Mouse (Mus musculus) lung, embryonic 16.5 days (tissue): Measurements from ENCODE around the gene Arl6ip1. TPM values are rescaled to one million over a fixed set of nuclear protein-coding genes. Genes with fewer than 3 reads are reported as not detected.
A peak's percentile ranks its signal among the peaks of the same experiment; 100 is the strongest.

Experiments
- ATAC-seq: fragments of 200-750 bp; cut with Nextera tagmentation; 2 replicates; pipeline ENCODE4 v1.8.0; 2017; ENCODE audit warnings: low read depth, mild to moderate bottlenecking, moderate library complexity
- H3K27ac ChIP-seq: fragments of 300-500 bp; sonication (generic); 2 replicates; pipeline ENCODE4 v1.5.1; 2014; ENCODE audit warnings: mild to moderate bottlenecking, control low read depth, low read length
- H3K27me3 ChIP-seq: fragments of 300-500 bp; sonication (generic); 2 replicates; pipeline ENCODE4 v1.6.1; 2014; ENCODE audit warnings: low read depth, low read length, mixed read lengths; ENCODE audit not compliant: control insufficient read depth, insufficient read depth
- H3K36me3 ChIP-seq: fragments of 300-500 bp; sonication (generic); 2 replicates; pipeline ENCODE4 v1.6.1; 2014; ENCODE audit warnings: low read length; ENCODE audit not compliant: control insufficient read depth, insufficient read depth
- H3K4me1 ChIP-seq: fragments of 300-500 bp; sonication (generic); replicated peaks from 2 replicates; pipeline ENCODE4 v1.6.1; 2014; ENCODE audit warnings: low read length, mixed read lengths; ENCODE audit not compliant: control insufficient read depth, insufficient read depth
- H3K4me2 ChIP-seq: fragments of 300-500 bp; sonication (generic); 2 replicates; pipeline ENCODE4 v1.6.1; 2014; ENCODE audit warnings: low read depth, low read length, control low read depth
- H3K4me3 ChIP-seq: fragments of 300-500 bp; sonication (generic); 2 replicates; pipeline ENCODE4 v1.5.1; 2014; ENCODE audit warnings: mild to moderate bottlenecking, low read length, control low read depth
- H3K9ac ChIP-seq: fragments of 300-500 bp; sonication (generic); 2 replicates; pipeline ENCODE4 v1.6.1; 2014; ENCODE audit warnings: low read length, control low read depth
- H3K9me3 ChIP-seq: fragments of 300-500 bp; sonication (generic); 2 replicates; pipeline ENCODE4 v1.6.1; 2016; ENCODE audit warnings: low read length; ENCODE audit not compliant: control insufficient read depth
- WGBS: fragments of 180-500 bp; shearing (Covaris S2); extraction: QIAGEN DNeasy Blood & Tissue Kit; methylation state at CpG from one replicate; pipeline ENCODE4 v1.1.7; 2014; 5-methylcytosine and 5-hydroxymethylcytosine counted together
- polyA plus RNA-seq: library from polyadenylated mRNA; unstranded; fragments of >200 nt; fragmentation: Nextera tagmentation; extraction: Ambion mirVana; gene quantifications from 2 replicates; pipeline ENCODE4 v1.2.1, GENCODE M21; 2015

Arl6ip1 gene
- polyA plus RNA-seq, 1 experiment from 2014 or later: 633 TPM

DNA sequence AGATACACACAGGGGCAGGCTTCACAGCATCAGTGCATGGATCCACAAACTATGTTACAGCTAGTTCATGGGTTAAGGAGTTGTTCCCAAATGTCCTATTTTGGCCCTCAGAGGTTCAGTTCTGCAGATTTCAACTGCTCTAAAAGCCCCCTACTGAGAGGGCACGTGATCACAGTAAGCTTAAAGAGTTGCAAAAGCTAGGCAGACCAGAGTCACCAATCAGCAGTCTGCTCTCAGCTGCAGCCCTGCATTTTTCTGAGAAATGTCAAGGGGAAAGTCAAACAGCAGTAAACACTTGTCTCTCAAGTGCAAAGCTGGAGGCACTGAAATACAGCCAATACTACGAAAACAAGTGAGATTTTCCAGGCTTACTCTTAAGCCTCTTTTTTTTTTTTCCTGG is 10.3 kb downstream of the Arl6ip1 start:
- H3K27ac ChIP-seq: peak overlapping the region; percentile 95
- peak; percentile 53 for ATAC-seq
- 45% methylated on average over 2 of the region's 2 CpGs for WGBS
- H3K9me3 ChIP-seq: no peaks in the 10 kb centered on the region
- H3K4me1 ChIP-seq: peaks cover 23% of the 10 kb centered on the region
- peak overlapping the region; percentile 34; the same call in 1 of the 2 replicates for H3K9ac ChIP-seq
- H3K36me3 ChIP-seq: peaks cover 46% of the 10 kb centered on the region
- no peak overlapping the region for H3K4me3 ChIP-seq
- H3K4me2 ChIP-seq: no peak overlapping the region
- no peaks in the 10 kb centered on the region for H3K27me3 ChIP-seq

DNA sequence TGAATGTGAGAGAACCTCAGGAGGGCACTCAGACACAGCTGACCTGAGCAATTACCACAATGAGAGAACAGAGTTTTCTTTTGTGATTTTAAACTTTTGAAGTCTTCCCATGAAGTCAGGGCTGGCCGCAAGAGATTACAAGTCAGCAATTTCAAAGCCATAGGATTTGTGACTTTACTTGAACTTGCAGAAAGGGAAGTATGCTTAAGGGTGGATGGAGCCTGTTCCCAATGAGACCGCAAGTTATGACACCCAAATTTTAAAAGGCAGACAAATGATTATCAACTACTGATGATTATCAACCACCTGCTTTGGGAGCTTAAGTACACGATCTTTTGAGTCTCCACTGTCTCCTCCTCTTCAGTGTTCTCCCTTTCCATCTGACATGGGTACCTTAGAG is 11.0 kb downstream of the Arl6ip1 start:
- H3K9ac ChIP-seq: no peak overlapping the region
- H3K9me3 ChIP-seq: no peaks in the 10 kb centered on the region
- H3K4me3 ChIP-seq: no peak overlapping the region
- H3K27me3 ChIP-seq: no peaks in the 10 kb centered on the region
- H3K4me1 ChIP-seq: peaks cover 31% of the 10 kb centered on the region
- no peak overlapping the region for H3K4me2 ChIP-seq
- peaks cover 45% of the 10 kb centered on the region for H3K36me3 ChIP-seq
- H3K27ac ChIP-seq: peak overlapping the region; percentile 80; the same call in 1 of the 2 replicates
- no peak for ATAC-seq
- 80% methylated on average over 3 of the region's 3 CpGs for WGBS

DNA sequence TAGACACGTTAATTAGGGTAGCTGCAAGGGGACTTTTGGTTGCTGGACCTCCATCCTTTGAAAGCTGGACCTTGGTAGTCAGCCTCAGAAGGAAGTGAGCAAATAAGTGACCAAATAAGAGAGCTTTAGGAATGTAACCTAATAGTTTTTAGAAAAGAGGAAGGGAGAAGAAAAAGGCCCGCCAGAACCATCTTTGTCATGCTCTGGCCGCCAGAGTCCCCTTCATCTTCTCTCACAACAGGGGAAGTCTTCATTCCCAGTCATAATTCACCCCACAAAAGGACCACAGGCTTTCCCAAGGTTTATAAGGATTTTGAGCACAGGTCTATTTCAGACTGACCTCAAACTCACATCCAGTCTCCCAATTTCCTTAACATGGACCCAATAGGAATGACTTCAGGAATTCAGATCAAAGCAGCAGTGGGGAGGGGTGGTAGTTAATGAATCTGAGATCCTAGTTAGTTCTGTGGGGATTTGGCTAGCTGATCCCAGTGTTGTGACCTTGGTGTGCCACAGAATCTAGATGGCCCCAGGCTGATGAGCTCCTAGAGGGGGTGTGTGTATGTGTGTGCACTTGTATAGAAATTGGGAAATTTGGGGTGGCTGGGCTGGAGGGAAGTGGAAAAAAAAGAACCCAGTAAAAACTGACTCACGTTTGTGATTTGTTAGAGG is 11.8 kb downstream of the Arl6ip1 start:
- H3K4me2 ChIP-seq: no peak overlapping the region
- no peaks in the 10 kb centered on the region for H3K9me3 ChIP-seq
- peaks cover 49% of the 10 kb centered on the region for H3K36me3 ChIP-seq
- WGBS: 42% methylated on average over 4 of the region's 4 CpGs
- H3K4me1 ChIP-seq: peaks cover 38% of the 10 kb centered on the region
- no peaks in the 10 kb centered on the region for H3K27me3 ChIP-seq
- peak overlapping the region; percentile 18 for H3K27ac ChIP-seq
- ATAC-seq: no peak
- no peak overlapping the region for H3K4me3 ChIP-seq
- H3K9ac ChIP-seq: no peak overlapping the region

GRCm38 (mm10) chr7:118116787-118117538 is 12.5 kb downstream of the Arl6ip1 start:
- ATAC-seq: 0 out of 2 replicates have a peak, but pooled peaks have one; percentile 1
- peak overlapping the region; percentile 18 for H3K27ac ChIP-seq
- H3K27me3 ChIP-seq: no peaks in the 10 kb centered on the region
- WGBS: 14% methylated on average over 8 of the region's 8 CpGs
- peak overlapping the region; percentile 89 for H3K4me3 ChIP-seq
- H3K4me1 ChIP-seq: peaks cover 43% of the 10 kb centered on the region
- peak overlapping the region; percentile 59 for H3K4me2 ChIP-seq
- H3K9ac ChIP-seq: peak overlapping the region; percentile 63
- H3K36me3 ChIP-seq: peaks cover 50% of the 10 kb centered on the region
- no peaks in the 10 kb centered on the region for H3K9me3 ChIP-seq

GRCm38 (mm10) chr7:118115877-118116568 is 13.4 kb downstream of the Arl6ip1 start, which contains the start of gene Rps15a:
TSS of gene Rps15a (minus strand) at chr7:118116188.
- peak; percentile 81 for ATAC-seq
- Histone ChIP-seq H3K4me2 (peak within 1 kb of the TSS; percentile 90), H3K27me3 (no peaks in the 10 kb centered on the region), H3K9ac (peak within 1 kb of the TSS; percentile 99), H3K9me3 (no peaks in the 10 kb centered on the region), H3K4me3 (peak within 1 kb of the TSS; percentile 89), H3K36me3 (peaks cover 52% of the 10 kb centered on the region), H3K27ac (peak within 1 kb of the TSS; percentile 72), H3K4me1 (peaks cover 45% of the 10 kb centered on the region)
- WGBS: under 1% methylated on average over 40 of the region's 40 CpGs

GRCm38 (mm10) chr7:118115533-118115876 is 14.0 kb downstream of the Arl6ip1 start:
- H3K9me3 ChIP-seq: no peaks in the 10 kb centered on the region
- H3K27ac ChIP-seq: peak overlapping the region; percentile 72
- H3K4me1 ChIP-seq: peaks cover 43% of the 10 kb centered on the region
- peak; percentile 45 for ATAC-seq
- H3K4me2 ChIP-seq: peak overlapping the region; percentile 90
- no peaks in the 10 kb centered on the region for H3K27me3 ChIP-seq
- peak overlapping the region; percentile 99 for H3K9ac ChIP-seq
- peaks cover 50% of the 10 kb centered on the region for H3K36me3 ChIP-seq
- peak overlapping the region; percentile 89 for H3K4me3 ChIP-seq
- under 1% methylated on average over 20 of the region's 20 CpGs for WGBS

DNA sequence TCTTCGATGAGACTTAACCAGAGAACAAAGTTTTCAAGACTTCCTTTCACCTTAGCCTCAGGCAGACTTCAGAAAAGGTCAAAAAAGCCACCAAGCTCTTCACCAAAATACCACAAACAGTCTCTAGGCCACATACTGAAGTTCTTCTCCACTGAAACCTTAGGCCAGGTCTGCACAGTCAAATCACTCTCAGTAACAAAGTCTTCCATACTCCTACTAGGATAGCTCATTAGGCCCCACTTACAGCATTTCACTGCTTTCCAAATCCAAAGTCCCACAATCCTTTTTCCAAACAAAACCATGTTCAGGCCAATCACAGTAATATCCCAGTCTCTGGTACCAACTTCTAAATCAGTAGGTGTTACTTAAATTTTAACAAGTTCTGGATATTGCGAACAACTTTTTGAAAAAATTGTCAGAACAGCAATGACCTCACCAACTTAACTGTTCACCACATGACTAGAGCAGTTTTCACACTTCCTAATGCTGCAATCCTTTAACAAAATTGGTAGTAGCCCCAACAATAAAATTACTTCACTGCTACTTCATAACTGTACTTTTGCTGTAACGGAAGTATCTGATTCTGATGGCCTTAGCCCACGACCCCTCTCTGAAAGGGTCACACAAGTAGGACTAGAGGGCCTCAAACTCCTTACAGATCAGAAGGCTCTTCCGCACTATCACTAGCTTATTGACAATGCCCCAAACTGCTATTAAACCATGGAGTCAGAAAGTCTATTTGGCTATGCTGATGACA is 15.7 kb downstream of the Arl6ip1 start:
- Histone ChIP-seq H3K4me3 (peak overlapping the region; percentile 89), H3K27ac (no peak overlapping the region), H3K9me3 (no peaks in the 10 kb centered on the region), H3K4me2 (peak overlapping the region; percentile 90), H3K27me3 (no peaks in the 10 kb centered on the region), H3K4me1 (peaks cover 37% of the 10 kb centered on the region), H3K36me3 (peaks cover 44% of the 10 kb centered on the region), H3K9ac (peak overlapping the region; percentile 99)
- ATAC-seq: no peak
- 44% methylated on average over 5 of the region's 5 CpGs for whole genome bisulfite sequencing

GRCm38 (mm10) chr7:118111128-118111527 is 18.3 kb downstream of the Arl6ip1 start:
- no peak overlapping the region for H3K4me3 ChIP-seq
- 69% methylated on average over 3 of the region's 3 CpGs for WGBS

More at GRCm38 (mm10) chr7:118111128-118111527, 18.3 kb downstream of the Arl6ip1 start:
- H3K9ac ChIP-seq: no peak overlapping the region
- H3K4me2 ChIP-seq: peak overlapping the region; percentile 28; the same call in 1 of the 2 replicates
- H3K36me3 ChIP-seq: peaks cover 58% of the 10 kb centered on the region
- ATAC-seq: no peak
- H3K27ac ChIP-seq: no peak overlapping the region
- H3K4me1 ChIP-seq: peaks cover 33% of the 10 kb centered on the region
- no peaks in the 10 kb centered on the region for H3K9me3 ChIP-seq
- H3K27me3 ChIP-seq: no peaks in the 10 kb centered on the region
